Mouse (Mus musculus) adrenal gland, adult 8-10 months (tissue): ENCODE measurements around the gene Espnl. TPM values are rescaled to one million over a fixed set of nuclear protein-coding genes. Genes with fewer than 3 reads are reported as not detected.

Source experiments
- DNase-seq: peaks from one replicate; pipeline ENCODE4 v3.0.0; 2022
- total RNA-seq, 4 experiments: library from RNA; stranded (reverse); gene quantifications; 2 replicates each; pipeline ENCODE4 v1.2.4; 2022

The Espnl gene
- under 1 TPM in 3 of 4 experiments, not detected in 1; 0.09 to 0.25 (median 0.21) TPM for total RNA-seq

DNA sequence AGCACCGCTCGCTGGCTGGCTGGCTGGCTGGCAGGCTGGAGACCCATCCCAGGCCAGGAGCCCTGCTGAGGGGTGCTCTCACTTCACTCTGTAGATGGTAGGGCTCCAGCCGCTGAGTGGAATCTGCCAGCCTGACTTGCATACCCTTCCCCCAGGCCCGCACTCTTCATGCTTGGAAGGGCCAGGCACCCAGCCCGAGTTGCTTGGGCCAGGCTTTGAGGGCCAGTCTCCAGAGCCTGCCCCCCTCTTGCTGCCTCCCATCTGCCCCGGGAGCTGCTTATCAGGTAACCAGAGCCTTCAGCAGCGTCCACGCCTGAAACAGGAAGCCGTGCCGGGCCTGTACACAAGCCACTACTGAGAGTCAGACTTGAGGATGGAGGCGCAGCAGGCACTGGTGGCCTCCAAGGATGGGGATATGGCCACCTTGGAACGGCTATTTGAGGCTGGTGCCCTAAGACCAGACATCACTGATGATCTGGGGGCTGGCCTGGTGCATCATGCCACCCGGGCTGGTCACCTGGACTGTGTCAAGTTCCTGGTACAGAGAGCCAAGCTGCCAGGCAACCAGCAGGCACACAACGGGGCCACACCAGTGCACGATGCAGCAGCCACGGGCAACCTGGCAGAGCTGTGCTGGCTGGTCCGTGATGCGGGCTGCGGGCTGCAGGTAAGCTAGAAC is at the start of gene Espnl:
TSS of gene Espnl (plus strand) at position 316 of the 679 bp plus-strand sequence.
- no peak for DNase-seq

GRCm38 (mm10) chr1:91272260-91272659 is 49.6 kb upstream of the Espnl start:
- DNase-seq, result no peak

DNA sequence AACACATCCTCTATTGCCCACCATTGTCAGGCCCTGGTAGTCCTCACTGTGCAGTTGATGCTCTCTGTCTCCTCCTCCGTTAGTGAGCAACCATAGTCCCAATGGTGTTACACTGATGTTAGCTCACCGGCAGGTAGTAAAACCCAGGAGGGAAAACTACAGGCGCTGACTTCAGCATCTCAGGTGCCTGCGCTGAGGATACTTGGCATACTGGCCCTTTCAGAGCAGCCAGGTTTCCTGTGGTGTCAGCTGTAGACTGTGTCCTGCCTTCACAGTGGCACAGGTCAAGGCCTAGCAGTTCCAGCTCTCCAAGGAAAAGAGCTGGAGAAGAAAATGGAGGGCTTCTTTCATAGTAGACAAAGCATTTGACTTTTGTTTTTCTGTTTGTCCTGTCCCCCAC is 45.3 kb upstream of the Espnl start:
- DNase-seq, result no peak

DNA sequence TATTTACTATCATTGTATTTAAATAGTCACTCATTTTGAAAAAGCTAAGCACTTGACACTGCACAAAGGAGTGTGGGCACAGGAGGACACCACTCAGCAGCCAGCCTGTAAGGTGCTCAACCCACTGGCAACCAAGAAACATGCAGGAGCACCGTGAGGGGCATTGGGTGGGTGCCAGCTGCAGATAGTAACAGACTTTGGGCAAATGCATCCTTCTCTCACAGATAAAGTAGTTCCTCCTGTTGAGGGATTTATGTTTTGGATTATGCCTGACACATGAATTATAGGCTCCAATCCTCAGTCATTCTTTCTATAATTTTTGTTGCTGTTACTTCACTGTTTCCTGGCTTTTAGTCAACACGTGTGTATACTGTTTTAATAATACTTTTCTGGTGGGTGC is 44.4 kb upstream of the Espnl start:
- DNase-seq, result no peak

DNA sequence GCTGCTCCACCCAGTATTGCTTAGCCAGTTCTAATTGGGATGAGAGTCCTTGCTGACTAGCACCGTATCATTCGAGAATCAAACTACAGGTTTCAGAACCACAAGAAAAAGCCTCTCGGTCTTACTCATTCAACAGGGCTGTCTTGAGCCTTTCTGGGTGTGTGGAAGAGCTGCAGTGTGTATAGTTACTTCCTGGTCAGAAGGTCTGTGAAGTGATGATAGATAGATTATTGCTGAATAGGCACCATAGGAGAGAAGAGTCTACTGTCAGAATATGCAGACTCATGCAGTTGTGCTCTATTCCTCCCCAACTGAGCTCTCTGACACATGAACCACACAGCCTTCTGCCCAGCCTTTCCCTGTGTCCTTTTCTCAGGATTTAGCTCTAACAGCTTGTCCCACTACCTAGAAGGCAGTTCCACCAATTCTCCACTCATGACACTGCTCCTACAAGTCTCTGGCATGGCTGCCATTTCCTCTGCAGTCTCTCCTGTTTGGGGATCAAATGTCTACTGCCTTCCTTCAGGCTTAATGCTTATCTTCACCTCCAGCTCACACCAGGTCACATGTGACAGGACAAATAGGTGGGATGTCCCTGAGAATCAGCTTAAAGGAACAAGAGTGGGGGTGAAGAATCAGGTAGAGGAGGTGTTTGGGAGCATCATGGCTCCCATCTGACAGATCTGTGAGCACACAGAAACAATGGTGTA is 43.3 kb upstream of the Espnl start:
- no peak for DNase-seq

GRCm38 (mm10) chr1:91279126-91279525 is 42.7 kb upstream of the Espnl start:
- no peak for DNase-seq

GRCm38 (mm10) chr1:91282582-91282981 is 39.3 kb upstream of the Espnl start:
- no peak for DNase-seq

DNA sequence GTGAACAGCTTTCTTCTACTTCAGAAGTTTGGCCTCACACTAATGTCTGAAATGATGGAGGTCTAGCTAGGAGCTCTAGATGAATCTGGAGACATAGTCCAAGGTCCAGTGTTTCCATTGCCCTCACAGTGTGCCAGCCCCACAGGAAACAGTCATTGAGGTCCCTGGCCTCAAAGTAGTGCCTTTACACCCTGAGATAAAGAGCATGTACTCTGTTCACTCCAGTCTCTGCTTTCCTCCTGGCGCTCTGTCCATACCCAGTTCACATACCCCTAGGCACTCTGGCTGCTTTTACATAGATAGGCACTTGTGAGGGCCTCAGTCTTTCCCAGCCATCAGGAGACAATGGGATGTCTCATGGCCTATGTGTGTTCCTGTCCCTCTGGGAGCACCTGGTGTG is 32.5 kb upstream of the Espnl start:
- DNase-seq, result no peak

GRCm38 (mm10) chr1:91292101-91292825 is 29.6 kb upstream of the Espnl start:
- DNase-seq, result no peak

GRCm38 (mm10) chr1:91295544-91295943 is 26.3 kb upstream of the Espnl start:
- DNase-seq, result no peak

GRCm38 (mm10) chr1:91297799-91298744 is 23.8 kb upstream of the Espnl start, which contains the start of gene Scly:
Gene Scly, plus strand, starts transcription at chr1:91298338.
- DNase-seq, result peak; percentile 96

DNA sequence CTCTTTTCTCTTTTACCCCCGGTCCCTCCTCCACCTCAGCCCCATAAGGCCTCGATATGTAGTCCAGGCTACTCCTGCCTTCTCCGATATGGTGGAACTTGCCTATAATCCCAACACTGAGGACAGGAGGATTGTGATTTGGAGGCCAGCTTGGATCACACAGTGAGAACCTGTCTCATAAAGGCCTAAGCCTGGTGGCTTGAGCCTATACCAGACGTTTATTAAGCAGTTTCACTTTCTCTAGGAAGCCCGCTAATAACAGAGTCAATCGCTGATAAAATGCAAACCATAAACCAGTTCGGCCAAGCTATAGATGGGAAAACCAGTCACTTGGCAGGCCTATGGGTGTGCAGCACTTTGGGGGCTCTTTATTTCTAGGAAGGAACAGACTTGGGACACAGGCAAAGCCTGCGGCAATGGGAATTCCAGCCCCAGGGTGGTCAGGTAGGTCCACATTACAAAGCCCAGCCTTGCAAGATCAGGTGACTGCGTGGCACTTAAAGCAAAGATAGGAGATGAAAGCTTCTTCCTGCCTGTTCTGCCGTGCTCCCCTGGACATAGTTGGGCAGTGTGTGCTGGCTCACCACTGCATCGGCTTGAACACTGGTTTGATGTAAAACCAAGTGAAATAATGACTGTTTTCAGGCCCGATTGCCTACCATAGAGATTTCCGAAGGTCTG is 22.7 kb upstream of the Espnl start:
- no peak for DNase-seq

DNA sequence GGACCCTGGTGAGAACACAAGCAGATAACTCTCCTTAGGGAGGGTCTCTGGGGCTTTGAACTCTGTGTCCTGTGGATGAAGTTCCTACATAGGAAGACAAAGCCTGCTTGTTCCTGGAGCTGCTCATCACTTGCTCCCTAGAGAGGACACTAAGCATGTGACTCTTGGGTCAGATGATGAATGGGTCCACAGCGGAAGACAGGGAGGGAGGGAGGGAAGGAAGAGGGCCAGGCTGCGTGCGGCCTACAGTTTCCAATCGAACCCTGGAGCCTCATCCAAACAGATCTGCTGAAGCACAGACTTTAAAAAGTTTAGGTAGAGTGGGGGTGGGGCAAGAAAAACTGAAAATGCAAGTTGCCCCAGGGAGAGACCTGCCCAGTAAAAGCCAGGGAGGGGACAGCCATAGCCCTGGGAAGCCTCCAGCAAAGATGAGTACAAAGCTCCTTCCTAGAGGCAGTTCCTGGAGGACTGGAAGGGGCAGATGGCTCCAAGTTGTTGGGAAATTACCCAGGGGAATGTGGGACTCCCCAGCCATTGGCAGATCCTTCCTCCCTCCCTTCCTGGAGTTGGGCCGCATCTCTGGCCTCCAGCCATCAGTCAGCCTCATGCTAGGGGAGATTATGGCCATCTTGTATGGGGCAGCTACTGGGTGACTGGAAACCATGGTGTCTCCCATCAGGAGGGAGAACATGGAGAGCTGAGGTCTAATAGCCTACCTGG is 22.0 kb upstream of the Espnl start:
- no peak for DNase-seq

DNA sequence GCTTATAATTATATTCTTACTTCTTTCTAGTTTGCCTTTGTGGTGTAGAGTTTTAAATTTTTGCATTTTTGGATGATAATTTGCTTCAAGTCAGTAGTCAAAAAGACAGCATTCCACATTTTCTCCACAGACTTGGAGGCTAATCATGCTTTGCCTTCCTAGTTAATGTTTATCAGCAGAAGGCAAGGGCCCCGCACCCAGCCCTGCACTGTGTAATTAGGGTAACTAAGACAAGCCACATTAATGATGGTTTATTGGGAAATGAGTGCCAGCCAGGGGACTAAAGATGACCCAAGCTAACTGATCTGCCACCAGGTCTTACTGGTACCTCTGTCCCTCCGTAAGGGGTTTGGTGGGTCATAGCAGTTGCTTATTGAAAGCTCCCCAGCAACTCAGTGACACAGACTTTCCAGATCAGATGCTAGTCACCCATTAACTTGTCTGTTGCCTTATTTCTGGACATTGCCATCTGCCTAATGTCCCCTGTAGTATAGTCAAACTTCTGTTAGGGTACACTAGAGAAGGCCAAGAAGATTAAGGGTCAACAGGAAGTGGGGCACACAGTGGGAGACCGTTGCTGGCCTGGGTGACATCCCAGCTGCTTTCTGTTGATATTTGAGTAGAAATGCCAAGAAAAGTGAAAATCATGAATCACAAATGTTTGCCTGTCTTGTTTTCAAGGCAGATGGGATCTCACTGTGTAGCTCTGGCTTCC is 20.5 kb upstream of the Espnl start:
- no peak for DNase-seq

DNA sequence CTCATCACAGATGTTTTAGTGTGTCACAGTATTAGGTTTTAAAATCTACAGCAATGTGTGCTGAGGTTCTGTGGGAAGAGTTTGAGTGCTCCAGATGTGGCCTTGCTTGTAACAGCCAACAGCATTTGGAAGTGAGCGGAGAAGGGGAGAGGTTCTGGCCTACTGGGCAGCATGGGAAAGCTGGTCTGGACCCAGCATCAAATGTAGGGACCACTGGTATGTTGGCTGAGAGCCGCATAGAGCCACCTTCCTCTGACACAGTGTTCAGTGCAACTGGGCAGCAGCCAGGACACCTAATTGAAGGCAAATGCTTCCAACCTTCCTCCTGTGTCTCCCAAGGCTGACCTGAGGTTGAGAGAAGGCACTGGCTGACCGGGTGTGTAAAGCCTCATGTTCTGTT is 19.9 kb upstream of the Espnl start:
- DNase-seq, result no peak

- DNase-seq, result no peak
Measured at GRCm38 (mm10) chr1:91304621-91305020, 17.3 kb upstream of the Espnl start.

DNA sequence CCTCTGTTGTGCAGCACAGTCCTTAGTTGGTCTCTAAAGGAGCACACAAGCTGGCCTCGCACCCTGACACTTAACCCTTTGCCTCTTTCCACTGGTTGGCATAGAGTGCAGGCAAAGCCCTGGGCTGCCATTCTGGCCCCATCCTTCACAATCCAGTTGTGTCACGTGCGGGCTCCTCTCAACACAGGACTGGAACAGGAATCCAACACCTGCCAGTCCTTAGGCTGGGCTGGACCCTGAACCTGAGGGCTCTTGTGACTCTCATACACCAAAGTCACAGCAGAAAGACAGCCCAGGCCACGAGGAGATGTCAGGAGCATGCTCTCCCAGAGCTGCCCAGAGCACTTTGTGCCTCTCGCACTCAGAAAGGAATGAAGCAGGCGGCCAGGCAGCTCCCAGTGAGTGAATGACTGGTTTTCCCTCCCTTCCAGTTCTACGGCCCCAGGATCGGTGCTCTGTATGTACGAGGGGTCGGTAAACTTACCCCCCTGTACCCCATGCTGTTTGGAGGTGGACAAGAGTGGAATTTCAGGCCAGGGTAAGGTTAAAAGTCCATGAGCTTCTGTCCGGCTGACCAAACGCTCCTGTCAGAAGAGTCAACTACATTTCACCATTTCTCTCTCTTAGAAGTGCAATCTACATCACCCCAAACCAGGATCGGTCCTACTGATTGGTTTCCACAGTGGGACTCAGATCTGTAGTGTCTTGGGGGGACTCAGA is 12.3 kb upstream of the Espnl start:
- no peak for DNase-seq

DNA sequence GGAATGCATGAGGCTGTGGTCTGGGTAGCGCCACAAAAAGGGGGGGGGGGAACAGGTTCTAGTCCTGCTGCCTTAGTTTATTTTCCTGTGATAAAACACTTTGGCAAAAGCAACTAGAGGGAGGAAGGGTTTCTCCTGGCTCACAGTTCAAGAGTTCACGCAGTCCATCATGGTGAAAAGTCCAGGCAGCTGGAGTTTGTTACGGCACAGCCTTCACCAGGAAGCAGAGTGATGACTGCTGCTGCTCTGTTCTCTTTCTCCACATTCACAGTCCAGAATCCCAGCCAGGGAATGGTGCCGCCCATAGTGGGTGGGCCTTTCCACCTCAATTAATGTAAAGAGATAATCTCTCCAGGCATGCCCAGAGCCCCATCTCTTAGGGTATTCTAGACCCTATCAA is 9.6 kb upstream of the Espnl start:
- DNase-seq, result no peak

DNA sequence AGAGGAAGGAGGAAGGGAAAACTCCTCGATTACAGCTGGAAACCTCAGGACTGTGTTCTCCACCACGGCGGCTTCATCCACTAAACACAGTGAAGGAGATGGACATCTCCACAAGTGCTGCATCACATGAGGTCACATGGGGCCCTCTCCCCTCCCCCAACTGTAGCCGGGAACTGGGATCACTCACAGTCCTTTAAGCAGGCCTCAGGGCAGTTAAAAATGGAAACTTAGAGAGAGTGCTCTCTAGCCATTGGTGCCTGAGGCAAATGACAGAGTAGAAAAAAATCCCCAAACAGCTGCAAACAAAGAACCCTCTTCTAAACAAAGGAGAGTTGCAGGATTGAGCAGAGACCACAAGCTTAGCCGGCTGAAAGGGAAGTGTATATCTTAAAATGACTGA is 8.6 kb upstream of the Espnl start:
- no peak for DNase-seq

DNA sequence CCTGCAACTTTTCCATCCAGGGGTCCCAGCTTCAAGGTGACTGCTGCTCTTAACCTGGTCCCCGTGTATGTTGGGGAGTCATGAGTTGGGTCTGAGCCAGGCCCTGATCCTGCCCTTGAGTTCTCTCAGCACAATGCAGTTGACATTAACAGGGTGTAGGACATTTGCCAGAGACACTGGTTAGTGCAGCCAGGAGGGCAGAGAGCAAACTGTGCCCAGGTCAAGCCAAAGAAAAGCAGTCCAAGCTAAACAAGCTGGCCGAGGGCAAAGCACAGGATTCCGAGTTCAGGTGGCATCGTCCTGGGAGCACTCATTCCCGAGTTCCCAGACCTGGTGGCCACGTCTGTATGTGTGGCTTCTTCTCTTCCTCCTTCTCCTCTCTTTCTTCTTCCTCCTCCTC is 4.2 kb upstream of the Espnl start:
- DNase-seq, result no peak
